Mouse (Mus musculus): Measurements from ENCODE around the gene Cenpx.

Gene Cenpx

DNA sequence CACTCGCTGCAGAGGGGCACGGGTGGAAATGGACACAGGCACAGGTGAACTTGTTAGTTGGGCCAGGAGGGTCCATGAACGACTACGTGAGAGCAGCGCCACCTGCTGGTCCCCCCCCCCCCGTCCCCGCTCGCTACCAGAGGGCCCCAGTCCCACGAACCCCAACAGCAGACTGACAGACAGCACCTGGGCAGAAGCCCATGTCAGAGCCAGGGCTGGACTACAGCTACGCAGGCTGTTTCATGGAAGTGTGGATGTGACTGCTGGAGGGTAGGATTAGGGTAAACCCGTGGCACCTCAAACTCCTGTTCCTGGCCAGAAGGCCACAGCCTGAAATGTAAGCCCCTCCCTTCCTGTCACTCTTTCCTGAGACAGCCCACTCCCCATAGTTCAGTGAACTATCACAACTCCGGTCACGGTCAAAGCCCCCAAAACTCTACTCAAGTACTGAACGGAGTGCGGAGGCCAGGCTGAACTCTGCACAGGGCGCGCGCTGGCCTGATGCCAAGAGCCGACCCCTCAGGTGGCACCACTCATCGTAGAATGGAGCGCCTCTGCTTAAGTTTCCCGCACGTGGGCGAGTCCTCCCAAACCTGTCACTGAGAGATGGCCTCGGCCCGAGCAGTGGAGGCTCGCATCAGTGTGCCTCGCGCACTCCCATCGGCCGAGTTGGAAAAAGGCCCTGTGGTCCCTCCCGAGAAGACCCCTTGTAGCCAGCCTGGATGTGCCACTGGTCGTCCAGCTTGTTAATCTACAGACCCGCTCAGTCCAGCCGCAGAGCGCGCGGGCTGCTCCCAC lies 568 bp downstream of the Cenpx start:
- no peak for TF ChIP-seq GATA4 (IDR thresholded peaks at IDR 0.05; ENCODE audit: insufficient replicate concordance, low read length)

DNA sequence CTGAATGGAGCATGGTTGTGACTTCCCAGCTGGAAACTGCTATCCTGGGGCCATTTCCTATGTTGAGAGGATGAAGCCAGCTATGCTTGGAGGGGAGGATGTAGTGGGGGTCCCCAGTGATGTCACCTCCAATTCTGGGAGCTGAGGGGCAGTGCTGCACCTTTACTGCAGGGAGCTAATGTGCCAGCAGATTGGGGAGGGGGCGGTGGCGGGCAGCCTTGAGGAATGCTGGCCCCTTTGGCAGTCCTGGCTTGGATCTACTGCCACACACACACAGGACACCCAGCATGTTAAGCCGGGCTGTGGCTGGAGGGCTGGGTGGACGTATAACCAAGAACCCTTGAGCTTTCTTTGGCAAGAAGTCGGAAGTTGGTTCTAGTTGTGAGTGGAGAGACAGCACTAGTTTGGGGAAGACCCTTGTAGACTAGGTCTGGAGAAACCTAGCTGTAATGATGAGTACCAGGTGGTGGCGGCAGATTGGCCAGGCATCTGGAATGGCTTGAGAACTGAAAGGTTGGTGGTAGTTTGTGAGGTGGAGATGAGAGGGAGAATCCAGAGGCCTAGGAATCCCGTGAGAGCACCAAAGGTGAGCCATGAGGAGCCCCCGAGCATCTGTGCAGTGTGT lies 1.4 kb downstream of the Cenpx start:
- TF ChIP-seq GATA4 (IDR thresholded peaks at IDR 0.05; ENCODE audit: insufficient replicate concordance, low read length), result no peak

DNA sequence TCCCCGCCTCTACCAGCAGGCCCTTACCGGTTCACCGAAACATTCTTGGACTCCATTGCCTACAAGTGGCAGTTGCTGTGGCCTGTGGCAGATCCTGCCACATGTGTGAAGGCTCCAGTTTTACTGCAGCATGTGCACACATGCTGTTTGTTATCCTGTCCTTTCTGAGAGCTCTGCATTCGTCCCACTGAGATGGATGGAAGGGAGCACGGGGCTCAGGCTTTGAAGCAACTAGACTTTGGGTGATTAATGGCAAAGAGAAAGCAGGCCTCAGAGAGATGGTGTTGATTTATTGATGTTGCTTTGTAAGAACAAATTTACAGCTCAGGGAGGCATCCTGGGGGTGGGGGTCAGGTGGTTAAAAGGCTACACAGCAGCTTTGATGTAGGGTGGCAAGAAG lies 2.9 kb downstream of the Cenpx start:
- no peak for TF ChIP-seq GATA4 (IDR thresholded peaks at IDR 0.05; ENCODE audit: insufficient replicate concordance, low read length)

DNA sequence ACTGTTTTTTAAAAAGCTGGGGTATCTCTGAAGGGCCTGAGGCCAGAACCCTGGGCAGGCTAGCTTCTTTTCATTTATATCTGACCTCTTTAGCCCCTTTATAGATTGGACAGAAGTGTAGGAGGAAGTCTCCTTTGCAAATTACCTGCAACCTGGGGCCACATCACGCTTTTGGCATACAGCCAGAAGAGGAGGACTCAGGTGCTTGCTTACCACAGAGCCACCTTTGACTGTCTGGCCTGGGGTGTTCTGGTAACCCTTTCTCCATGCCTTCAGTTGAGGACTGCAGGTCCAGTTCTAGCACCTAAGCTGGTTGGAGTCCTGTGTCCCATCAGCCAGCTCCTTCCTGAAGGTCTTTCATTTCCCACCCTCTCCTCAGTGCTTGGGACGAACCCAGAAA lies 4.0 kb downstream of the Cenpx start:
- no peak for TF ChIP-seq GATA4 (IDR thresholded peaks at IDR 0.05; ENCODE audit: insufficient replicate concordance, low read length)

DNA sequence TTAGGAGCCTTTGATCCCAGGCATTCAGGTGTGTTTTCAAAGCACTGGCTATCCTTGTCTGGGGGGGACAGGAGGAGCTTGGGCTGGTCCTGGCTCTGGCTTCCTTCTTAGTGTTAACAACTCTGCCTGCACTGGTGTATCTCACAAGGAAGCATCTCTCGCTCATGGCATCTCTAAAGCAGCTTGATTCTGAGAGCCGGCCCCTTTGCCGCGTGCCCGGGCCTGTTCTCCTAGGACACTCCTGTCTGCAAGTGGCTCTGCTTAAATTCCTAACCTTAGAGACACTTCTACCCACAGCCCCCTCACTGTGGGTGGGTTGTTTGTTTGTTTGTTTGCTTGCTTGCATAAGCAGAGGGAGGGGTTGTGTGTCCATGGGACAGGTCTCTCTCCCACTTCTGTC lies 5.6 kb downstream of the Cenpx start:
- no peak for TF ChIP-seq GATA4 (IDR thresholded peaks at IDR 0.05; ENCODE audit: insufficient replicate concordance, low read length)

DNA sequence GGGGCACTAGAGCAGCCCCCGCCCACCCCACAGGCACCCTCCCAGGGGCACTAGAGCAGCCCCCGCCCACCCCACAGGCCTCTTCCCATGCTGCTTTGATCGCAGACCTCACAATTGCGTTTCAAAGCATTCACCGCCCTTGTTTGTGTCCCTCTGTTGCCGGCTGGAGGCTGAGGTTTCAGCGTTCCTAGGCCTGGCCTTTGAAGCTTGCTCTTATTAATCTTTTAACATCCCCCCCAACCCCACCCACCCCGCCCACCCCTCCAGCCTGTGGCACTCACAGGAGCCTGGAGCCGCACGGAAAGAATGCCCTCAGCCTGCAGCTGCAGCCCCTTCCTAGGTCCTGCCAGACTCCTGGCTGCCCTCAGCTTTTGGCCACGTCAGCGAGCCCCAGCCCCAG lies 6.3 kb downstream of the Cenpx start:
- TF ChIP-seq GATA4 (IDR thresholded peaks at IDR 0.05; ENCODE audit: insufficient replicate concordance, low read length), result no peak

DNA sequence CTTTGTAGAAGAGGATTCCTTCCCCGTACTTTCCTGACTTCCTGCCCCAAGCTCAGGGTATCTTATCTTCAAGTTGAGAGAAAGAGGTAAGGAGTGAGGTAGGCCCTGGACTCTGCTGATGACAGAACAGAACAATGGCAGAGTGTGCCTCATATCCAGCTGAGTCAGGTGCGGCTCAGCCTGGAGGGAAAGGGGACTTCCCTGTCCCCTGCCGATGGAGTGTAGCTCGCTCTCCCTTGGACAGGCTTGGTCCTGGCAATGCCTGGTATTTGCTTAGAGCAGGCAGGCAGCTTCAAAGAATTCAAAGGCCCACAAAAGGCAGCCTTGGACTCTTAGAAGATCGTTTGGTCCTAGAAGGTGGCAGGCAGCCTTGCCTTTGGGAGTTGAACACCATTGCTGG lies 7.4 kb downstream of the Cenpx start:
- no peak for TF ChIP-seq GATA4 (IDR thresholded peaks at IDR 0.05; ENCODE audit: insufficient replicate concordance, low read length)

DNA sequence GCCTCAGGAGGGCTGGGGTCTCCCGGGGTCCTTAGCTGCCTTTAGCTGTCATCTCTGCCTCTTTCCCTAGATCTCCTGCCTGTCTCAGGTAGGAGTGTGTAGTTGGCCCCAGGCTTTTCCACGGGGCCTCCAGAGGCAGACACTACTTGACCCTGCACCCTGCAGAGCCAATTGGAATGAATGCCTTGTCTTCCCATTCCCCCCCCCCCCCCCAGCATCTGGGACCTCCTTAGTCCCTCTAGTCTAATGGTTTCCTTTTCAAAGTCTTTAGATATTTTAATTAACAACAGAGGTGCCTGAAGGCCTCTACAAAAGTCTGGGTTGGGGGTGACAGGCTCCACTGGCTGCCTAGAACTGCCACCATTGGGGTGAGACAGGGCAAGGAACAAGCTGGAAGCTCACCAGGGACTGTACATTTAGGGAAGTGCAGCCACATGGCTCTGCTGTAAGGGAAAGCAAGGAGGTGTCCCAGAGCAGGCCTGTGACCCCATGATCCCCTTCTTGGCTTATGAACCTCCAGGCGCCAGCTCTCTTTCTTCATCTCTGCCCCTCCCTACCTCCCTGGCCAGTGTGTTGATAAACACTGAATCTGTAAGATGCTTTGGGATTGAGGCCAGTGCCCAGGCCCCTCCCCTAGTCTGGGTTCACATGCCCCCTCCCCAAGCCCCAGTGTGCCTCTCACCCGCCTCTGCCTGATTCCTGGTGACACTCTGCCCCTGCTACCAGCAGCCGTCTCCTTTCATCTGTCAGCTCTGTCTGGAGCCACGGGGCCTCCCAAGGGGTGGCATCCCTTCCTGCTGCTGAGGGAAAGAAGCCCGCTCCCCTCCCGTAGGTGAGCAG lies 8.8 kb downstream of the Cenpx start:
- TF ChIP-seq GATA4 (IDR thresholded peaks at IDR 0.05; ENCODE audit: insufficient replicate concordance, low read length), result no peak

DNA sequence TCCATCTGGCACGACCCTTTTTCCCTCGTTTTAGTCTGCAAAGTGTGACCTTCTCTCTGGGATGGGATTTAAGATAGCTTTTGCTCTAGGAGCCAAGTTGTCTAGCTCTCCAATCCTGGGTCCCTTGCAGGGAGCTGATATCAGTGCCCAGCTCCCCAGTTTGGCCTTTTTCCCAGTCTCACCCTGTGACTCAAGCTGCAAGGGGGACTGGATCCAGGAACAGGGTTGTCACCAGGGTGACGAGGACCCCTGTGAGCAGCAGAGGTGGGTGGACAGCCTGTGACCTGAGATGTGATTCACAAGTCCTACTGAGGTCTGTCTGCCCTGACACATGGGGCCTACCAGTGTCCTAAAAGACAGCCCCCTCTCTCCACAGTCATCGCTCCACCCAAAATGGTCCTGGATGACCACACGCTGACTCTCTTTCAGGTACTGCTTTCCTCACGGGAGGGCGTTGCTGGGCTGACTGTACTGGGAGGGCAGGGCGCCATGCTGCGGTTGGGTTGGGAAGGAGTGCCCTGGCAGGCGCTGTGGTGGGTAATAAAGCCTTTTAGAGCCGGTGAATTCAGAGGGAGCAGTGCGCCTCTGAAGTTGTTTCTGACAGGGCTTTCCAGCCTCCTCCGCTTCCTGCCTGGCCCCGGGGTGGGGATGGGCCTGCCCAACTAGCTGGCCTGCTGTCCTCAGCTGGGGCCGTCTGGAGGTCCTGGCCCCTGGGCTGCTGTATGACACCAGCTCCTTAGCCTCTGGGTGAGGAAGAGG lies 9.7 kb downstream of the Cenpx start:
- TF ChIP-seq GATA4 (IDR thresholded peaks at IDR 0.05; ENCODE audit: insufficient replicate concordance, low read length), result no peak

DNA sequence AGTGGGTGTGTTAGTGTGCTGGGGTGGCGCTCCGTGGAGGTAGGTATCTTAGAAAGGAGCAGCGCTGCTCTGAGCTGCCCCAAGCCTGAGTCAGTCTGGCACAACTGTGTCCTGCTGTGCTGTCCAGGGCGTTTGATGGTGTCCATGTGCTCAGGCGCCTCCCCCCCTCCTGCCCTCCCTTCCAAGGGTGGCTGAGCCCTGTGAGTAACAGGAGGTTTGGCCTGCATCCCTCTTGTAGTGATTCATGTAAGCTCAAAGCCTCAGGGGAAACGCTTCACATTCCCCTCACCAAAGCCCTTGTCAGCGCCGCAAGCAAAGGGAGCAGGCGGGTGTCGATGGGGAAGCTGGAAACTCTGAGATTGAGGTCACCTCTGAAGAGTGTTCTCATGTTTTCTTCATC lies 15.8 kb downstream of the Cenpx start:
- no peak for TF ChIP-seq GATA4 (IDR thresholded peaks at IDR 0.05; ENCODE audit: insufficient replicate concordance, low read length)

DNA sequence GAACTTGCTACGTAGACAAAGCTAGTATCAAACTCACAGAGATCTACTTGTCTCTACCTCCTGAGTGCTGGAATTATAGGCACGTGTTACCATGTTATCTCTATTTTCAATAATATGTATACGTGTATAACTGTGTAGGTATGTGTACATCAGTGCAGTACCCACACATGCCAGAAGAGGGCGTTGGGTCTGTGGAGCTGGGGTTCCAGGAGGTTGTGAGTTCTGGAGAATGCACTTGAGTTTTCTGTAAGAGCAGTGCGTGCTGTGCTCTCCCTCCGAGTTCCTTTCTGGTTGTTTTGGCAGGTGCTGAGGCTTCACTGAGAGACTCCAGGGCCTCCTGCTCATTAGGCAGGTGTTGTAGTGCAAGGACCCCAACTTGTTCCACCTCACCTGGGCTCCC lies 17.0 kb downstream of the Cenpx start:
- TF ChIP-seq GATA4 (IDR thresholded peaks at IDR 0.05; ENCODE audit: insufficient replicate concordance, low read length), result no peak

DNA sequence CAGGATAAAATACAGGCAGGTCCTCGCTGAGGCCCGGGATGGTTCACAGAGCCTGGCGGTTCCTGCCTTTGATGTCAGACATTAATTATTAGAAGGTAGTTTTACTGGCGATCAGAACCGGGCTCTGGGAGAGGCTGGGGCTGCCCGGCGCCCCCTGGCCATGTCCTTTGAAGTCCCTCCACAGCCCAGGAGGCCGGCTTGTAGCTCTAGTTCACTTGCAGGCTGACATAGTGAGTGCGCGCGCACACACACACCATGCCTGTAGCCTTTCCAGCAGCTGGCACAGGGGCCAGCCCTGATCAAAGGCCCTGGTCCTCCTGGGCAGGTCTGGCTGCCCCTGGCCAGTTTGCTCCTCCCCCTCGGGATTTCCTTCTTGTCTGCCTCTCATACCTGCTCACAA lies 17.9 kb downstream of the Cenpx start:
- TF ChIP-seq GATA4 (IDR thresholded peaks at IDR 0.05; ENCODE audit: insufficient replicate concordance, low read length), result no peak

DNA sequence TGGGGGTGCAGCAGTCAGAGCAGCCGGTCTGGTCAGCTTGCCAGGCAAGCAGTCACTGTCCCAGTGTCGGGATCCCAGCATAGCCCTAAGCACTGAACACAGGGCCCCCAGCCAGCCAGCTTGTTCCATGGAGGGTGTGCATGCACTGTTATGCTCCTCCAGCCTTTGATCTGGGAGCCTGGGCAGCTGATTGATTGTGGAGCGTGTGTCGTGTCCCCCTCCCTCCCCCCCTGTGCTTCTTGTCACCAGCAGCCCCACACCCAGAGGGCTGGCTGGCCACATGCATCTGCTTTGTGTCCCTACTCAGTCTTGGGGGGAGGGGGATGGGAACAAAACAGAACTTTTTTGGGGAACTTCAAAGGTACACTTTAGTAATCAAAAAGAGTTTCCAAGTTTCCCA lies 18.4 kb downstream of the Cenpx start:
- TF ChIP-seq GATA4 (IDR thresholded peaks at IDR 0.05; ENCODE audit: insufficient replicate concordance, low read length), result no peak

DNA sequence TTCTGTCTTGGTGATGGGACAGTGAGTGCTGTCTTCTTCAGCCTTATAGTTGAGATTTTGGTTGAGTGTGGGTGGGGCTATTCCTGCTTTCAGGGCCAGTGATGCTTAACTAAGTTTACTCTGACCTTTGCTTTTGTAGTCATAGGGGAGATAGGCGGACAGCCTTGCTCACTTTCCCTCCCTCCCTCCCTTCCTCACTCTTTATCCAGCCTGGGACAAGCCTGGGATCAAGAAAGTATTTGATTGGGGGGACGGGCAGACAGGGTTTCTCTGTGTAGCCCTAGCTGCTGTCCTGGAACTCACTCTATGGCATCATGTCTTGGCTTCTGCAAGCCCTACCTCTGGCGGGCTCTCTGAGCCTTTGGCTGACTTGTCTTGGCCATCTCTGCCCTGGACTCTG lies 20.1 kb downstream of the Cenpx start:
- no peak for TF ChIP-seq GATA4 (IDR thresholded peaks at IDR 0.05; ENCODE audit: insufficient replicate concordance, low read length)

DNA sequence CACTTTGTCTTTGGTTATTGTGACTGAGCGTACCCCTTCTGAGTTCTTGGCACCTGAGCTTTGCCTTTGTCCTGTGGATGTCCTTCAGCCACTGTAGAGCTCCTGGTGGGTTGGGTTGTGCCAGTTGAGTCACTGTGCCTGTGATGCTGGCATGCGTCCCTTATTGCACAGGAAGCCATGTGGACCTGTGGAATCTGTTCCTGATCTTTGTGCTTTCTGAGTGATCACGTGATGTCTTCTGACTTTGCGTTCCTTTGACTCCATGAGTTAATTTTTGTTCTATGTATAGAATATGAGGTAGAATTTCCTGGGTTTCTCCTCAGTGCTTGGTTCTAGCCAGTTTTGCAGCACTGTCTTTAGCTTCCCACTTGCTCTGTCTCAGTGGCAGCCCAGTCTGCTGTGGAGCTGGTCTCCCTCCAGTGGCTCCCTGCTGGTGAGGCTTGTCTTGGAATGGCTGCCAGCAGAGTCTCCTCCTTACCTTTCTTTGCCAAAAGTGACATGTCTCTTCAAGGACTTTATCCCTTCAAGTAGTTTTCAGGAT lies 21.0 kb downstream of the Cenpx start:
- TF ChIP-seq GATA4 (IDR thresholded peaks at IDR 0.05; ENCODE audit: insufficient replicate concordance, low read length), result no peak

Measured in liver, adult (tissue).